Mouse (Mus musculus) left cerebral cortex, postnatal 36 days (tissue): ENCODE data around the gene Kctd15. TPM values are rescaled to one million over a fixed set of nuclear protein-coding genes. Genes with fewer than 3 reads are reported as not detected.

Experiments
- total RNA-seq, 2 experiments: library from RNA; stranded (reverse); gene quantifications; 2 replicates each; pipeline ENCODE4 v1.2.3; 2021

Kctd15 gene
- total RNA-seq, 2 experiments from 2014 or later, result 11.7 to 14.0 TPM

Other genes starting within 250 kb of the Kctd15 start
- gene Chst8, start 156.0 kb upstream of the Kctd15 start, total RNA-seq, result 10 to 100 TPM; 18.7 to 21.1 TPM